Mouse (Mus musculus) liver, embryonic 14.5 days (tissue): ENCODE data around the gene Cdc34.

Experiments
- CTCF ChIP-seq: IDR thresholded peaks from 2 replicates; pipeline ENCODE4 v1.5.1; 2016; ENCODE audit warnings: antibody characterized with exemption, low read depth, control low read depth
- EP300 ChIP-seq: IDR thresholded peaks from 2 replicates; pipeline ENCODE4 v1.6.1; 2016; ENCODE audit warnings: antibody characterized with exemption, low read depth

- TF ChIP-seq CTCF (no peak), EP300 (0 out of 2 replicates have a peak, but pooled peaks have one; percentile 7)
Measured at GRCm38 (mm10) chr10:79673054-79673453, 8.9 kb upstream of the Cdc34 start.
